Mouse (Mus musculus) urinary bladder, postnatal 4 days (tissue): ENCODE measurements around the gene Olfr373.

ENCODE experiments used
- DNase-seq, 2 experiments: peaks; one replicate each; pipeline ENCODE4 v3.0.0; 2021 to 2022; ENCODE audit warnings: low spot score in 2 of 2

Gene Olfr373

DNA sequence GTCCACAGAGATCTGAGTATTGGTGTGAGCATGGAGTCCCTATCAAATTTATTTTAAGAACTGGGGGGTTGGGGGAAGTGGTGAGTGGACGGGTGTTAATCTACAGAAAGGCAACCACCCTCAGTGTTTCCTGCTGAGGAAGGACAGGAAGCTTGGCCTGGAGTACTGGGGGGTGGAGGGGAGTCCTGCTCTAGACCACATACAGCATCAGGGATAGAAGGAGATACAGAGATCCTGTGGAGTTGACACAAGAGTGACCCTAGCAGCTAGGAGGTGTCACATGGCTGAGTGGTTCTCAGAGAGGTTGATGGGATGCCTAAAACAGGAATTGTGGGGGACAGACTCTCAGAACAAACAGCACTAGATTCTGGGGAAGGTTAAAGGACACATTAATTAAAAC lies 50.5 kb downstream of the Olfr373 start:
- DNase-seq = no peak

DNA sequence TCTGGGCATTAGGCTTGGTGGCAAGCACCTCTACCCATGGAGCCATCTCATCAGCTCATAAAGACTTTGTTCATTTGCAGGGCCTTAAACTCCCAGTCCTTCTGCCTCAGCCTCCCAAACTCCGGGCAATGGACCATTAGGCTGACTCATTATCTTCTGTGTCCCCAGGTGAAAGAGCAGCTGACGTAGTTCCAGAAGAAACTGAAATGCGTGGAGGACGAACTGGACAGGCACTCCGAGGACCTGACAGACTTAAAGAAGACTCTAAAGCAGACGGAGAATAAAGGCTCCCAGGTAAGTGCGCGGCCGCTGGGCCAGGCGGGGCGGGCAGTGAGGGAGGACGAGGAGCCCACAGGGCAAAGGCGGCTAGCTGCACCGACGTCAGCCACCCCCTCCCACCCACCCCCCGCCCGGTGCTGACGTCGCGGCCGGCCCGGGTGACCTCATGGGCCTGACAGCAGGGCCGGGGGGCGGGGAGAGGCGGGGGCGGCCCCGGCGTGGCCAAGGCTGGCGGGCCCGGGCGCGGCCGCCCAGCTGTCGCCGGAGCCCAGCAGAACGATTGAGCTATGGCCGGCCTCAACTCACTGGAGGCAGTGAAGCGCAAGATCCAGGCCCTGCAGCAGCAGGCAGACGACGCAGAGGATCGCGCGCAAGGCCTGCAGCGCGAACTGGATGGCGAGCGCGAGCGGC lies 51.9 kb downstream of the Olfr373 start, which contains the start of gene Tpm4:
TSS of gene Tpm4 (plus strand) at position 220 of the 690 bp plus-strand sequence.
- peak; percentile 72 to 73 for DNase-seq

GRCm38 (mm10) chr8:72135446-72136301 lies 52.7 kb downstream of the Olfr373 start:
- DNase-seq = peak; percentile 45 to 66

DNA sequence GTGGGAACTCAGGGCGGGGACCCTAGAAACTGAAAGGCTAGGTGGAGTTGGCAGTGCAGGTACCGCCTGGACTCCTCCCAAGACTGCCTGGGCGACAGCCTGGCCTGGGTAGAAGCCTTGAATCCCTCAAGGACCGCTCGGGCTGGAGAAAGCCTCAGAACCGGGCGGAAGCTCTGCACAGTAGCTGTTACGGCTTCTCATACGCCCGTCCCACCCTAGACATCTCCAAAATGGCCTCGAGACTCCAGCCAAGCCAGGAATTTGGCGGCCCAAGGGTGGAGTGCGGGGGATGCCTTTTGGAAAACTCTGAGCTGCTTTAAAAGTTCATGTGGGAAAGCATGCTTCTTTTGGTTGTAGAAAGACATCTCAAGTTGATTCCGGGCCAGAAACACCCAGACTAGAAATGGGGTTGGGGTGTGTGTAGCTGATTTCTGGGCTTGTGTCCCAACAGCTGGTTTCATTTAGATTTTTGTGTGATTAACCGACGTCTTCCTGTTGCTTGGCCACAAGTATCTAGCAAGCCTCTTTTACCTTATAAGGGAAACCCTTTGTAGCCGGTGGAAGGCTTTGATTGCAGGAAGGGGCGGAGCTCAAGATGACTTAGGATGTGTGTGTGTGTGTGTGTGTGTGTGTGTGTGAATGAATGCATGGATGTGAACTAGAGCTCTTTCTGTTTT lies 53.5 kb downstream of the Olfr373 start:
- DNase-seq = peak; percentile 69 to 76

GRCm38 (mm10) chr8:72137431-72137830 lies 54.5 kb downstream of the Olfr373 start:
- no peak for DNase-seq

DNA sequence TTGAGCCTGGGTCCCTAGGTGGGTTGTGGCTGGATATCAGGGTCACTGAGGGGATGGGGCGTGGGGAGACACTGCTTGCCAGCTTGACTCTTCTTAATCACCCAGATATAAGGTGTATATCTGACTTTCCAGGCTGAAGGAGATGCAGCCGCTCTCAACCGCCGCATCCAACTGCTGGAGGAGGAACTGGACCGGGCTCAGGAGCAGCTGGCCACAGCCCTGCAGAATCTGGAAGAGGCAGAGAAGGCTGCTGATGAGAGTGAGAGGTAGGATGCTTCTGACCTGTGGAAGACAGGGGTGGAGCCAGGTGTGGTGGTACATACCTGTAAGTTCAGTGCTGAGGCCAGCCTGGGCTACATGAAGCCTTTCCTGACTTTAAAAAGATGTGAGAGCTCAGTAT lies 55.5 kb downstream of the Olfr373 start:
- peak in 1 of 2 experiments; percentile 56 for DNase-seq

- peak in 1 of 2 experiments; percentile 47 for DNase-seq
Measured at GRCm38 (mm10) chr8:72143256-72143824, 60.4 kb downstream of the Olfr373 start.

GRCm38 (mm10) chr8:72144345-72144975 lies 61.5 kb downstream of the Olfr373 start:
- DNase-seq = no peak

DNA sequence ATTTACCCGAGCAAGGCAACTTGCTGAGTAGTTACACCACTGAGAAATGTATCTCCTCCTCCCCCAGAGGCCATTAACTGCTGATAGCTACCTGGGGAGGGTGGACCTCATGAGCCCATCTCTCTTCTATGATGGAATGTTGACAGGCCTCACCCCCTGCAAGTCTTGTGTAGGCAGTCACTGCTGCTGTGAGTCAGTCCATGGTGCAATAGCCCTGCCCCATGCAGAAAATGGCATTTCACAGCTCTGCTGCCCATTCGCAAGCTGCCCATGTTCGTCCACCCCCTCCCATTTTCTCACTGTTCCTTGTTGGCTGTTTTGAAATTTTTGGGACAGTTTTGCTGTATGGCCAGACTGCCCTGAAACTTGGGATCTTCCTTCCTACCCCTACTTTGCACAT lies 62.5 kb downstream of the Olfr373 start:
- no peak for DNase-seq

GRCm38 (mm10) chr8:72146056-72146455 lies 63.1 kb downstream of the Olfr373 start:
- DNase-seq = no peak

GRCm38 (mm10) chr8:72146556-72146955 lies 63.6 kb downstream of the Olfr373 start:
- DNase-seq = no peak

GRCm38 (mm10) chr8:72147266-72147665 lies 64.3 kb downstream of the Olfr373 start:
- DNase-seq = no peak

DNA sequence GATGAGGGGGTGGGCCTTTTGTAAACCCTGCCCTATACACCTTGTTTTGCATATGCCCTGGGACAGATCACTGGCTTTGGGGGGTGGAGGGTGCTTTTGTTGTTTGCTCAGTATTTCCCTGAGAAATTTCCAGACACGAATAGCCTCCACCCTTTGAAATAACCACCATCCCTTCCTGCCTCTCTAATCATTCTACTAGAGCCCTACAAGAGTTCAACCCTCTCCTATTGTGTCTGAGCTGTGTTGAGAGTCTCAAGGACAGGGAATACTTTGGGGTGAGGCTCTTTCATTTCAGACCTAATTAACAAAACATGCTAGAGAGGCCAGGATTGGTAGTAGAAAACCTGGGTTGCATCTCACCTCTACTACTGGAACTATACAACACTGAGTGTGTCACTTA lies 66.1 kb downstream of the Olfr373 start:
- DNase-seq = no peak

DNA sequence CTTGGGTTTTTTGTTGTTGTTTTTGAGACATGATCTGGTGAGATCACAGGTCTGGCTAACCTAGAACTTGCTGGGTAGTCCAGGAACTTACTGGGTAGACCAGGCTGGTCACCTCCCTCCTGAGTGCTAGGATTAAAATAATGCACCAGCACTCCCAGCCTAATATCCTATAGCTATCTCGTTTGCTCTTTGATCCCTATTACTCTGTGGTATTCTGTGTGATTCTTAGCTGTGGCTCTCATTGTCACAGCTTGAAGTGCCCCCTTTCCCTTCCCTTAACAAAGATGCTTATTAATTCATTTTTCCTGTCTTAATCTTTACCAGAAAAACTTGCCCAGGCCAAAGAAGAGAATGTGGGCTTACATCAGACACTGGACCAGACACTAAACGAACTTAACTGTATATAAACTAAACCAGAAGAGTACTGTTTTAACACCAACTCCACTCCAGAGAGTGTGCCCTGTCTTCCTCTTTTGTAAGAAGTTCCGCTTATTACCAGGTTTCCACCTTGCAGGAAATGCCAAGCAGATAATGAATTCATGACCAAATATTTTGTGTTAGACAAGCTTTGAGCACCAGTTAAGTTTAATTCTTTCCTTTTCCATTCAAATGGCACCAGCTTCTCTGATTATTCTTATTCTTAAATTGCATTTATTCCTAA lies 68.6 kb downstream of the Olfr373 start:
- DNase-seq = no peak
